Mouse (Mus musculus): ENCODE data around the gene Zp1. TPM values are rescaled to one million over a fixed set of nuclear protein-coding genes. Genes with fewer than 3 reads are reported as not detected.

The Zp1 gene
- total and polyA plus RNA-seq, 3 experiments: 0.26 TPM; not detected in 2

GRCm38 (mm10) chr19:10895708-10896107 lies 24.7 kb downstream of the Zp1 start:
- DNase-seq (ENCODE audit: extremely low read depth): no peak

GRCm38 (mm10) chr19:10895016-10895528 lies 25.4 kb downstream of the Zp1 start, which contains the start of gene Prpf19:
TSS of gene Prpf19 (plus strand) at chr19:10895231.
- dilution Hi-C loops (cut with MboI; ENCODE audit: extremely low pct_ligation_motif_present, extremely low pct_unique_long_range_greater_than_20kb, low sequenced_read_pairs): no loop called here
- Histone ChIP-seq H3K79me2 (replicated peaks; ENCODE audit: control insufficient read depth, extremely low read depth, insufficient read depth, poor library complexity, severe bottlenecking) (peaks cover 39% of the 10 kb centered on the region), H3K27ac (ENCODE audit: insufficient read depth, low read depth) (peak within 1 kb of the TSS; percentile 84), H3K4me2 (ENCODE audit: insufficient read depth, low read depth, poor library complexity, severe bottlenecking) (peak within 1 kb of the TSS; percentile 93), H3K27me3 (replicated peaks) (no peaks in the 10 kb centered on the region), H3K4me3 (replicated peaks in 1 of 3; ENCODE audit: low read depth in 2 of 3, low read length in 2 of 3, poor library complexity in 1 of 3) (peak within 1 kb of the TSS; percentile 91 to 98 (median 92)), H3K36me3 (replicated peaks in 1 of 2; ENCODE audit: control insufficient read depth in 1 of 2, insufficient read depth in 1 of 2, low read length in 1 of 2) (peaks cover 29 to 33% of the 10 kb centered on the region in 2 experiments), H3K9me3 (replicated peaks; ENCODE audit: low read length) (peaks cover 5% of the 10 kb centered on the region), H3K9ac (ENCODE audit: insufficient read depth, low read depth) (peak within 1 kb of the TSS; percentile 85), H3K4me1 (ENCODE audit: control insufficient read depth in 1 of 2, insufficient read depth in 2 of 2) (peaks cover 6 to 18% of the 10 kb centered on the region in 2 experiments; a peak in 3 of 4 replicates)
- in situ Hi-C loops (cut with MboI; ENCODE audit: low pct_ligation_motif_present, low pct_unique_long_range_greater_than_20kb, low sequenced_read_pairs): no loop called here
- DNase-seq (ENCODE audit: extremely low read depth): peak; percentile 98
- TF ChIP-seq ZNF384 (IDR thresholded peaks at IDR 0.05; ENCODE audit: low read depth, low read length) (peak; percentile 100), IRF4 (IDR thresholded peaks at IDR 0.05; ENCODE audit: low read depth, low read length) (peak; percentile 64), USF2 (conservative IDR thresholded peaks at IDR 0.05; ENCODE audit: low read depth, low read length) (no peak), NELFE (IDR thresholded peaks at IDR 0.05; ENCODE audit: low read depth, low read length) (peak; percentile 92), CHD2 (IDR thresholded peaks at IDR 0.05; ENCODE audit: low read length) (0 out of 2 replicates have a peak, but pooled peaks have one; percentile 6), MAX (IDR thresholded peaks at IDR 0.05; ENCODE audit: low read length) (peak; percentile 94), MEF2A (IDR thresholded peaks at IDR 0.05; ENCODE audit: borderline replicate concordance, low read depth, low read length) (peak; percentile 61; the same call in 1 of the 2 replicates), POLR2A (IDR thresholded peaks at IDR 0.05; ENCODE audit: low read depth, low read length) (peak; percentile 97), HCFC1 (IDR thresholded peaks at IDR 0.05; ENCODE audit: low read depth, low read length) (peak; percentile 98), ZC3H11A (IDR thresholded peaks at IDR 0.05; ENCODE audit: low read depth, low read length) (no peak), CHD1 (IDR thresholded peaks at IDR 0.05; ENCODE audit: low read depth, low read length) (no peak), UBTF (IDR thresholded peaks at IDR 0.05; ENCODE audit: low read depth, low read length) (peak; percentile 77), SIN3A (IDR thresholded peaks at IDR 0.05; ENCODE audit: low read length) (peak; percentile 96), TCF12 (IDR thresholded peaks at IDR 0.05; ENCODE audit: low read depth, low read length) (peak; percentile 82), SMC3 (IDR thresholded peaks at IDR 0.05; ENCODE audit: low read depth, low read length) (no peak), TBP (conservative IDR thresholded peaks at IDR 0.05; ENCODE audit: low read depth, low read length) (0 out of 2 replicates have a peak, but pooled peaks have one; percentile 63), KAT2A (IDR thresholded peaks at IDR 0.05; ENCODE audit: insufficient replicate concordance, low read length) (peak; percentile 98), ETS1 (conservative IDR thresholded peaks at IDR 0.05; ENCODE audit: low read depth, low read length) (peak; percentile 27), USF1 (IDR thresholded peaks at IDR 0.05; ENCODE audit: low read depth, low read length) (peak; percentile 27; the same call in 1 of the 2 replicates), MYC (IDR thresholded peaks at IDR 0.05; ENCODE audit: low read depth, low read length) (peak; percentile 94), GABPA (IDR thresholded peaks at IDR 0.05; ENCODE audit: insufficient replicate concordance, low read depth, low read length) (peak; percentile 58; the same call in 1 of the 2 replicates), BHLHE40 (IDR thresholded peaks at IDR 0.05; ENCODE audit: low read depth, low read length) (peak; percentile 90), MXI1 (IDR thresholded peaks at IDR 0.05; ENCODE audit: low read depth, low read length) (peak; percentile 99), E2F4 (IDR thresholded peaks at IDR 0.05; ENCODE audit: insufficient replicate concordance, low read depth, low read length) (peak; percentile 95), RCOR1 (conservative IDR thresholded peaks at IDR 0.05; ENCODE audit: low read depth, low read length) (no peak), MAFK (IDR thresholded peaks at IDR 0.05; ENCODE audit: insufficient replicate concordance, low read length) (no peak), ZKSCAN1 (IDR thresholded peaks at IDR 0.05; ENCODE audit: borderline replicate concordance, low read depth, low read length) (no peak; the same call in 1 of the 2 replicates), JUND (conservative IDR thresholded peaks at IDR 0.05; ENCODE audit: low read depth, low read length) (no peak), MAZ (IDR thresholded peaks at IDR 0.05; ENCODE audit: low read depth, low read length) (peak; percentile 31; the same call in 1 of the 2 replicates)

More at GRCm38 (mm10) chr19:10895708-10896107, 24.7 kb downstream of the Zp1 start:
- in situ Hi-C loops (cut with MboI; ENCODE audit: low pct_ligation_motif_present, low pct_unique_long_range_greater_than_20kb, low sequenced_read_pairs): no loop called here
- peak overlapping the region; percentile 85 for H3K9ac ChIP-seq (ENCODE audit: insufficient read depth, low read depth)
- peaks cover 5% of the 10 kb centered on the region for H3K9me3 ChIP-seq (replicated peaks; ENCODE audit: low read length)
- H3K4me3 ChIP-seq (replicated peaks in 1 of 3; ENCODE audit: low read depth in 2 of 3, low read length in 2 of 3, poor library complexity in 1 of 3): peak overlapping the region; percentile 91 to 98 (median 92)
- no peak overlapping the region for H3K27ac ChIP-seq (ENCODE audit: insufficient read depth, low read depth)
- peaks cover 39% of the 10 kb centered on the region for H3K79me2 ChIP-seq (replicated peaks; ENCODE audit: control insufficient read depth, extremely low read depth, insufficient read depth, poor library complexity, severe bottlenecking)
- peaks cover 6 to 18% of the 10 kb centered on the region in 2 experiments; a peak in 3 of 4 replicates for H3K4me1 ChIP-seq (ENCODE audit: control insufficient read depth in 1 of 2, insufficient read depth in 2 of 2)
- dilution Hi-C loops (cut with MboI; ENCODE audit: extremely low pct_ligation_motif_present, extremely low pct_unique_long_range_greater_than_20kb, low sequenced_read_pairs): no loop called here
- H3K36me3 ChIP-seq (replicated peaks in 1 of 2; ENCODE audit: control insufficient read depth in 1 of 2, insufficient read depth in 1 of 2, low read length in 1 of 2): peaks cover 35 to 40% of the 10 kb centered on the region in 2 experiments
- peak overlapping the region; percentile 93 for H3K4me2 ChIP-seq (ENCODE audit: insufficient read depth, low read depth, poor library complexity, severe bottlenecking)
- TF ChIP-seq NRF1 (IDR thresholded peaks at IDR 0.05; ENCODE audit: low read depth, low read length): no peak
- TF ChIP-seq MAZ (IDR thresholded peaks at IDR 0.05; ENCODE audit: low read depth, low read length): no peak
- TF ChIP-seq SIN3A (IDR thresholded peaks at IDR 0.05; ENCODE audit: low read length): no peak
- TF ChIP-seq KAT2A (IDR thresholded peaks at IDR 0.05; ENCODE audit: insufficient replicate concordance, low read length): no peak
- 0 out of 2 replicates have a peak, but pooled peaks have one; percentile 25 for TF ChIP-seq CHD1 (IDR thresholded peaks at IDR 0.05; ENCODE audit: low read depth, low read length)
- TF ChIP-seq MXI1 (IDR thresholded peaks at IDR 0.05; ENCODE audit: low read depth, low read length): no peak
- H3K27me3 ChIP-seq (replicated peaks): no peaks in the 10 kb centered on the region
